In the genomic region with DNA sequence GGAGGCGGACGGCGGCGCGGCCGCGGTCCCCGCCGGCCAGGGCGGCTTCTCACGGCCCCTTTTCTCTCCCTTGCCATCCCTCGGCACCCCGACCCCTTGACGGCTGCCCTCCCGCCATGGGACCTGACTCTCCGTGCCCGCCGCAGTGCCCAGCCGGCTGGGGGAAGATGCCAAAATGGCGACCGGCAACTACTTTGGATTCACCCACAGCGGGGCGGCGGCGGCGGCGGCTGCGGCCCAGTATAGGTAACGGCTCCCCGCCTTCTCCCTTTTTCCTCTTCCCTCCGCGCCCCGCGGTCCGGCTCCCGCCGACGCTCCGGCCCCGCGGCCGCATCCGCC, we compare ENCODE assay signal across 8 mouse cellular contexts. TPM values are rescaled to one million over a fixed set of nuclear protein-coding genes. Genes with fewer than 3 reads are reported as not detected.
DNase-seq lines count a peak whose midpoint lies in the region; ATAC-seq and TF ChIP-seq lines count a peak whose summit lies in the region.

No protein-coding gene starts in this region.

- H3K4me3 ChIP-seq in kidney, postnatal 0 days (replicated peaks; ENCODE audit: low read depth, low read length) = peak overlapping the region; percentile 99
- peak overlapping the region; percentile 95 for H3K4me3 ChIP-seq in bone marrow, adult 2 months (replicated peaks; ENCODE audit: control insufficient read depth, low read depth, low read length)
- H3K4me3 ChIP-seq in forebrain, postnatal 0 days (ENCODE audit: low read depth, low read length) = peak overlapping the region; percentile 100
- peak overlapping the region; percentile 99 for H3K4me3 ChIP-seq in liver, embryonic 11.5 days (ENCODE audit: low read depth, low read length)

- peak overlapping the region; percentile 67 for H3K4me2 ChIP-seq in kidney, postnatal 0 days (ENCODE audit: low read length)
- peak overlapping the region; percentile 60 for H3K4me2 ChIP-seq in forebrain, postnatal 0 days (ENCODE audit: low read depth)
- H3K4me2 ChIP-seq in liver, embryonic 11.5 days = peak overlapping the region; percentile 69

- no peaks in the 10 kb centered on the region for H3K27me3 ChIP-seq in kidney, postnatal 0 days (ENCODE audit: insufficient read depth, low read length)
- H3K27me3 ChIP-seq in forebrain, postnatal 0 days (ENCODE audit: insufficient read depth, low read length) = no peaks in the 10 kb centered on the region
- H3K27me3 ChIP-seq in liver, embryonic 11.5 days (replicated peaks; ENCODE audit: control insufficient read depth, insufficient read depth, low read length) = no peaks in the 10 kb centered on the region

- no peaks in the 10 kb centered on the region for H3K9me3 ChIP-seq in kidney, postnatal 0 days (replicated peaks; ENCODE audit: low read length)
- no peaks in the 10 kb centered on the region for H3K9me3 ChIP-seq in forebrain, postnatal 0 days (ENCODE audit: low read length)
- no peaks in the 10 kb centered on the region for H3K9me3 ChIP-seq in liver, embryonic 11.5 days (ENCODE audit: control insufficient read depth, low read length)

- 0% methylated on average over 34 of the region's 43 CpGs for WGBS in kidney, postnatal 0 days
- WGBS in bone marrow, adult 2 months = under 1% methylated on average over 43 of the region's 43 CpGs
- WGBS in forebrain, postnatal 0 days = 3% methylated on average over 27 of the region's 43 CpGs
- under 1% methylated on average over 33 of the region's 43 CpGs for WGBS in liver, embryonic 11.5 days

- TF ChIP-seq CTCF in kidney, postnatal 0 days (IDR thresholded peaks at IDR 0.05; ENCODE audit: low read depth) = no peak
- no peak for TF ChIP-seq CTCF in bone marrow, adult 2 months (IDR thresholded peaks at IDR 0.05; ENCODE audit: control insufficient read depth, insufficient read depth, low read length)
- TF ChIP-seq CTCF in forebrain, postnatal 0 days (IDR thresholded peaks at IDR 0.05; ENCODE audit: low read depth) = no peak

- peak; percentile 34 for DNase-seq in kidney, postnatal 0 days (ENCODE audit: low spot score)
- DNase-seq in kidney, postnatal 14 days = no peak
- no peak for DNase-seq in forebrain, postnatal 0 days
- no peak for DNase-seq in liver, embryonic 11.5 days (ENCODE audit: low spot score)
- DNase-seq in retina, embryonic 14.5 days (ENCODE audit: low spot score) = peak; percentile 61
- DNase-seq in spleen, postnatal 36 days (ENCODE audit: low spot score in 2 of 2) = no peak
- no peak for DNase-seq in layer of hippocampus, adult 9-10 months (ENCODE audit: low spot score)

- H3K9ac ChIP-seq in kidney, postnatal 0 days (ENCODE audit: low read depth, low read length) = peak overlapping the region; percentile 100
- peak overlapping the region; percentile 95 for H3K9ac ChIP-seq in forebrain, postnatal 0 days
- H3K9ac ChIP-seq in liver, embryonic 11.5 days (ENCODE audit: low read depth, low read length) = peak overlapping the region; percentile 99

- ATAC-seq in kidney, postnatal 0 days (replicated peaks; ENCODE audit: low FRiP score, low read depth) = no peak
- ATAC-seq in forebrain, postnatal 0 days = peak; percentile 50
- peak; percentile 40; the same call in 1 of the 2 replicates for ATAC-seq in liver, embryonic 11.5 days (replicated peaks; ENCODE audit: low FRiP score)

- TF ChIP-seq POLR2A in bone marrow, adult 2 months (IDR thresholded peaks at IDR 0.05; ENCODE audit: borderline replicate concordance, control insufficient read depth, low read depth, low read length) = no peak

- H3K36me3 ChIP-seq in kidney, postnatal 0 days (ENCODE audit: insufficient read depth, low read length) = no peaks in the 10 kb centered on the region
- no peaks in the 10 kb centered on the region for H3K36me3 ChIP-seq in forebrain, postnatal 0 days (ENCODE audit: insufficient read depth)
- H3K36me3 ChIP-seq in liver, embryonic 11.5 days (ENCODE audit: control insufficient read depth, insufficient read depth, low read length) = no peaks in the 10 kb centered on the region

- H3K27ac ChIP-seq in kidney, postnatal 0 days = peak overlapping the region; percentile 96
- H3K27ac ChIP-seq in bone marrow, adult 2 months (ENCODE audit: control insufficient read depth, insufficient read depth, low read depth, low read length, poor library complexity) = peak overlapping the region; percentile 91
- H3K27ac ChIP-seq in forebrain, postnatal 0 days (ENCODE audit: low read depth, low read length) = peak overlapping the region; percentile 93
- H3K27ac ChIP-seq in liver, embryonic 11.5 days (ENCODE audit: low read depth, low read length) = peak overlapping the region; percentile 93

- no peaks in the 10 kb centered on the region; the same call in 1 of the 2 replicates for H3K4me1 ChIP-seq in kidney, postnatal 0 days (replicated peaks; ENCODE audit: insufficient read depth, low read length)
- H3K4me1 ChIP-seq in bone marrow, adult 2 months (ENCODE audit: control insufficient read depth, insufficient read depth, low read length) = no peaks in the 10 kb centered on the region; the same call in 1 of the 2 replicates
- H3K4me1 ChIP-seq in forebrain, postnatal 0 days (ENCODE audit: insufficient read depth) = 0 out of 2 replicates have a peak, but pooled peaks cover 4% of the 10 kb centered on the region
- H3K4me1 ChIP-seq in liver, embryonic 11.5 days (replicated peaks; ENCODE audit: control insufficient read depth, insufficient read depth, low read length) = peaks cover 17% of the 10 kb centered on the region

RNA-seq across cellular contexts. Expression of a gene that starts 0.4 kb away (rescaled TPM):
- 72.0 and 77.3 TPM in 2 replicates for polyA plus RNA-seq in kidney, postnatal 0 days (2015; fragmentation: Nextera tagmentation; extraction: Ambion mirVana)
- 43.0 and 57.5 TPM in 2 replicates for polyA plus RNA-seq in bone marrow, adult 2 months (2011; ENCODE audit: insufficient read depth, insufficient read length, low replicate concordance, missing spikeins)
- 143 and 212 TPM in 2 replicates for total RNA-seq in forebrain, postnatal 0 days (2014; rRNA removed)
- 132 and 175 TPM in 2 replicates for polyA plus RNA-seq in forebrain, postnatal 0 days (2015; fragmentation: Nextera tagmentation; extraction: Ambion mirVana)
- polyA plus RNA-seq in liver, embryonic 11.5 days (2014; fragmentation: Nextera tagmentation; extraction: Ambion mirVana) = 86.0 and 87.3 TPM in 2 replicates

Comparison
In these comparisons a context has a peak if more than half of its experiments do, and no peak if none do; other contexts are left out.
1. DNase-seq: peak in kidney, postnatal 0 days (single experiment) and retina, embryonic 14.5 days (single experiment); none in kidney, postnatal 14 days (single experiment), forebrain, postnatal 0 days (single experiment), liver, embryonic 11.5 days (single experiment), spleen, postnatal 36 days (0 of 2) and layer of hippocampus, adult 9-10 months (single experiment).
2. Peak in every context shown above with its lines, with median percentiles within 50 percentile points of each other: H3K27ac ChIP-seq, H3K4me2 ChIP-seq, H3K4me3 ChIP-seq and H3K9ac ChIP-seq.